Mouse (Mus musculus): ENCODE data around the gene Nhp2.

Nhp2 gene

DNA sequence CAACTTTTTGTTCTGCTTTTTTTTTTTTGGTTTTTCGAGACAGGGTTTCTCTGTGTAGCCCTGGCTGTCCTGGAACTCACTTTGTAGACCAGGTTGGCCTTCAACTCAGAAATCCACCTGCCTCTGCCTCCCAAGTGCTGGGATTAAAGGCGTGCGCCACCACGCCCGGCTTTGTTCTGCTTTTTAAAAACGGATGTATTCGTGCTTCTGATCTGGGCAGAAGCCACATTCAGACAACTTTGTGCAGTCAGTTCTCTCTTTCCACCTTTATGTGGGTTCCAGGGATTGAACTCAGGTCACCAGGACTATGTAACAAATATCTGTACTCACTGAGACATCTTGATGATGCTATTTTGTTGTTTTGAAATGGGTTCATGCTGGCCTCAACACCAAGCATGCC, 13.7 kb downstream of the Nhp2 start:
- DNase-seq (ENCODE audit: low read depth in 2 of 2, low spot score in 2 of 2): peak in 1 of 2 experiments; percentile 28

DNA sequence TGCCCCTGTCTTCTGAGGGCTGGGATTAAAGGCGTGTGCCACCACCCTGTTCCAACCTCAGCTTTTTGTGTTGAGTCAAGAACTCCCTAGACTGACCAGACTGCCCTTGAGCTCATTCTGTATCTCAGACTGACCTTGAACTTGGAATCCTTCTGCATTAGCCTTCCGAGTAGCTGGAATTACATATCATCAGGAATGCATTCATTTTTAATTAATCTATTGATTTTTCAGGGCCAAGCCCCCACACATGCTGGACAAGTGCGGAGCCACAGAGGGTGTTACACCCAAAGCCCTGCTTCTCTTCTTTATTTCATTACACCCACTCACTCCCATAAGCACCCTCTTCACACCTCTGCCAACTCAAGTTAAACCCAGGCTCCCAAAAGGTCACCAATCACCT, 14.2 kb downstream of the Nhp2 start:
- DNase-seq (ENCODE audit: low read depth in 2 of 2, low spot score in 2 of 2): no peak

DNA sequence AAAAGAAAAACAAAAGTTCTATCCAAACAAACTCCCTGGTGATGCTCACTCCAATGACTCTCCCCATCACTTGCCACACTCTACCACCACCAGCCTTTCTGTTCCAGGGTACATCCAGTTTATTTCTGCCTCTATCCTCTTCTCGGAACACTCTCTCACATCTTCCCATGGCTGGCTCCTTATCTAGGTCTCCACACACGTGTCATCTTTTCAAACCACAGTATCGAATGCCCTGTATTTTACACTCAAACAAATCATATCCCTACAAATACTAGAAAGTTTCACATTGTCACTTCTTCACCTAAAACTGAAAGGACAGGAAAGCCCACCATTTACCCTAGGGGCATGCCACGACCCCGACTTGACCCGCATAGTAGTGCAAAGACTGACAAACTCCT, 15.6 kb downstream of the Nhp2 start:
- no peak for DNase-seq (ENCODE audit: low read depth in 2 of 2, low spot score in 2 of 2)

DNA sequence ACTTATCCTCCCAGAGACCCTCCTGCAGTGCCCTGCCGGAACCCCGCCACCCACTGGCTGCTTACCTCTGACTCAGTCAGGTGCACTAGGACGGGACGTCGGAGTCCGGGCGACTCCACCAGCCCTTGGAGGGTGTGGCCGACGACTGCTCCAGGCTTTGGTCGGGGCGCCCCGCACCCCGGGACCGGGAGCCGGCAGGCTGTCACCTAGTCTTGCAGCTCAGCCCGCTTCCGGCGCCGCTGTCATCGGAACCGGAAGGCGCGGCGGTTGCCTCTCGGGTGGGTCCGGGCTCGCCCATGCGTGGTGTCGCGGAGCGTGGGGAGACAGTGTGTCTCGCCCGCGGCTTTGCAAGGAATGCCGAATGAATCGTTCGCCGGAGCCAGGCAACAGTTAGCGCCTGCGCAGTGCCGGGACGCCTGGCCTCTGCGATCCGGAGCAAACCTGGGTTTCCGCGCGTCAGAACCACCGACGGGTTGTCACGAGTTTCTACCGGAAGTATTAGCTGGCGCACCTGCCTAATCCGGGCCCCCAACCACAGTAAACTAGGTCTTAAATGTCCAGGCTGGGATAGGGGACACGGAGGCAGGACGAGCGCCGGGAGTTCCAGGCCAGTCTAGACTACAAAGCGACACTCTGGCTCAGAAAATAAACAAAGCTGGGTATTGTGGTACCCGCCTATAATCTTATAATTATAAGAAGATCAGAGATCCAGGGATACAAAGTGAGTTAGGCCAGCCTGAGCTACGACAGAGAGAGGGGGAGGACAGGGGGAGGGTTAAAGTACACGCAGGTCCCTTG, 16.2 kb downstream of the Nhp2 start, which contains the start of gene Rmnd5b:
Rmnd5b (minus strand) TSS at position 372 of the 798 bp plus-strand sequence.
- DNase-seq (ENCODE audit: low read depth in 2 of 2, low spot score in 2 of 2): peak; percentile 86

DNA sequence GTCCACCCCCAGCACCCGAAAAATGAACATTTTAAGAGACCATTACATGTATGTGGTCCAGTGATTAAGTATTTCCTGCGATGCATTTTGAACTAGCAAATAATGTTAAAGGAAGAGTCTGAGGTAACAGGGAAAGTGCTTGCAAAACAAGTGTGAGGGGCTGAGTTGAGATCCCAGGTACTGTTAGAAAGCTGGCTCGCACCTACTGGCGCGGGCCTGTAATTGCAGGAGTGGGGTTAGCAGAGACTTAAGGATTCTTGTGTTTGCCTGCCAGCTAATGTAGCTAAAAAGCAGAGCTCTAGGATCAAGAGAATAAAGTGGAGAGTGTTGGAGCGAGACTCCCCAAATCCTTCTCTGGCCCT, 16.8 kb downstream of the Nhp2 start:
- DNase-seq (ENCODE audit: low read depth in 2 of 2, low spot score in 2 of 2): peak; percentile 64 to 73

DNA sequence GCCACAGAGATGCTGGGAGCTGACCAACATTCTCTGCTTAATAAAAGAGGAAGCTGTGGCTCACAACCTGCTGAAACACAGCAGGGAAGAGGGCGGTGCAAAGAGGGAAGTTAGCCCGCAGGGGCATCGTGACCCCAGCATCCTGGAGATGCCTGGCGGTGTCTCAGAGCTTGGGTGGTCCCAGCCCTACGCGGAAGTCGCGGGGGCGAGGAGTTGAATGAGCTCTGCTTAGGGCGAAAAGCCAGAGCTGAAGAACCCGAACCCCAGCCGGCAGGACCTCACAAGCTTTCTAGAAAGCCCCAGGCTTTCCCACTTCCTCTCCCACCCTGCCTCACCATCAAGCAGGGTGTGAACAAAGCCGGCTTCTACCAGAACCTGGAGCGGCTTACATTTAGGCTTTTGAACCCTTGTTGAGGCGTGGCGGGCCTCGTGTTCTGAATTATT, 18.5 kb downstream of the Nhp2 start:
- peak; percentile 51 to 56 for DNase-seq (ENCODE audit: low read depth in 2 of 2, low spot score in 2 of 2)

DNA sequence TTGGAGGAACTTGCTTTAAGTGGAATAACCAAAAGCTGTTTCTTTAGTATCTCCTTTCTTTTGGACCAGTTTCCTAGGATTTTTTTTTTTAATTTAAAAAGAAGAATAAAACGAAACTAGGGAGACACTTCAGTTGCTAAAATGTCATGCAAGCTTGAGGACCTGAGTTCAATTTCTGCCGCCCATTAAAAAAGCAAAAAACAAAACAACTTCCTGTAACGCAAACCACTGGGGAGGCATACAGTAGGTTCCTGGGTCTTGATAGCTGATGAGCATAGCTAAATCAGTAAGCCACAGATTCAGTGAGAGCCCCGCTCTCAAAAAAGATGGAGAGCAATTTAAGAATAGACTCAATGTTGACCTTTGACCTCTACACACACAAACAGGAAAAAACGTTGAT, 19.0 kb downstream of the Nhp2 start:
- no peak for DNase-seq (ENCODE audit: low read depth in 2 of 2, low spot score in 2 of 2)

DNA sequence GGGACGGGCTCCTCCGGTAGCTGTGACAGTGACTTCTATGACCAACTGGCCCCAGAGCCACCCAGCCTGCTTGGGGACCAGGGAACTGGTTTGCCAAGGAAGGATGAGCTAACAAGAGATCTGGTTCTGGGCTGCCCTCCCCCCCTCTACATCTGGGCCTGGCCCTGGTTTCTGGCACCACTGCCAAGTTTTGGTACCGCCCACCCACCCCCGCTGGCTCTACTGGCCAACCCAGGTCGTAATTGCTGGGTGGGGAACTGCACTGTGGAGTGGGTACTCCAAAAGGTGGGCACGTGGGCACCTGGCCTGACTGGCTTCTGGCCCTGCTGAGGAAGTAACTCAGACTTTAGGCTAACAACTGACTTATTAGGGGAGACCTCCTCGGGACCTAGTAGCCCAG, 21.2 kb downstream of the Nhp2 start:
- no peak for DNase-seq (ENCODE audit: low read depth in 2 of 2, low spot score in 2 of 2)

DNA sequence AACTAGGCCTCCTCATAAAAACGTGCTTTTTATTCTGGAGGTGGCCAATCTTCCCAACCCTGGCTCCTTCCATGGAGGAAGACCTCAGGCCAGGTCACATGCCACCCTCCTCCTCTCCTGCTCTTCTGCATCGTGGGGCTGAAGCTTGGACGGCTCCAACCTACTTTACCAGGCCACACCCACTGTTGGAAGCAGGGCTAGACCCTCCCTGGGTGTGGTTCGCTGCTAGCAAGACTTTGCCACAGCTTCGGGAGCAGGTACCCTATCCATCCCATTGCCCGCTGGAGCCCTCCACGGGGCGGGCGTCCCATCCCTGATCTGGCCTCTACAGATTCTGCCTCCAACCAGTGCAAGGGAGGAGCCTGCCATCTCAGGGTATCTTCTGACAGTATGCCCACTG, 23.7 kb downstream of the Nhp2 start:
- DNase-seq (ENCODE audit: low read depth in 2 of 2, low spot score in 2 of 2): no peak

DNA sequence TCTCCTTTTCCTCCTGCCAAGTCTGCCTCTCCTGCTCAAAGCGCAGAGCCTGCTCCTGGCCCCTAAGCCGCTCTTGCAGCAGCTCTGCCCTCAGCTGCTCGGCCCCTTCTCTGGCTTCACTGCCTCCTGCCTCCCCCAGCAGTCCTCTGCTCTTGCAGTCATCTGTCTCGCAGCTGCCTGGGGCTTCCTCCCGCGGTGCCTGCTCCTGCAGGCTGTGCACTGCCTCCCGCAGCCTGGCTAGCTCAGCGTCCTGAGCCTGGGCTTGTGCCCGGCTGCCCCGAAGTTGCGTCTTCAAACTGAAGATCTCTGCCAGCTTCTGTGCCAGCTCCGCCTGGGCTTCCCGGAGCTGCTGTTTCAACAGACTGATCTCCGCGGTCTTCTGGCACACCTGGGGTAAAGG, 24.2 kb downstream of the Nhp2 start:
- DNase-seq (ENCODE audit: low read depth in 2 of 2, low spot score in 2 of 2): no peak

DNA sequence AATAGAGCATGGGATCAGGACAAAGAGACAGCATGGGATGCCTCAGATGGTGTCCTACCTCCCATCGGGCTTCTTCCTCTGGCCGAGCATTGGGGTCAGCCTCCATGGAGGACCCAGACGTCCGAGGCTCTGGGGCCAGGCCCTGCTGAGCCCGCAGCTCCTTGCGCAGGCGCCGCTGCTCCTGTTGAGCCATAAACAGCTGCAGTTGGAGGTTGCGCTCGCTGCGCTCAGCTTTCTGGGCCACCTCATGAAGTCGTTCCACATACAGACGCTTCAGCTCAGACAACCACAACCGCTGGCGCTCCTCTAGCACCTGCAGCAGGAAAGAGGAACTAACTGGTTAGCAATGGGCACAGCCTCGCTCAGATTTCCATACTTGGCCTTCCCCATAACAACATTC, 24.7 kb downstream of the Nhp2 start:
- peak in 1 of 2 experiments; percentile 27 for DNase-seq (ENCODE audit: low read depth in 2 of 2, low spot score in 2 of 2)

DNA sequence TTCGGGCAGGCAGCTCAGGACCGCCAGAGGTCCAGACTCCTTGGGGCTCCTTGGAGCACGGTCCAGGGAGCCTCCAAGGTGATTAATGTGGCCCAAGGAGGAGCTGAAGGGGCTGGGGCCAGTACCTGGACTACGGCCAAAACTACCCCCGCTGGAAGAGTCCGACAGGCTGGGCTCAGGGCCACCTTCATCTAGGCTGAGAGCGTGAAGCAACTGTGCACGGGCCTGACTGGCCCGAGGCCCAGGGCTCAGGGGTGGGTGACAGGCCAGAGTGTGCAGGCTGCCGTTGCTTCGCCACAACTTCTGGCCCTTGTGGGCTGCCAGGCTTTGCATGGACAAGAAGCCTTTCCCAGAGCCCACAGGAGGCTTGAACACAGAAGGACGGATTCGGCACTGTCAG, 25.8 kb downstream of the Nhp2 start:
- DNase-seq (ENCODE audit: low read depth in 2 of 2, low spot score in 2 of 2): no peak

DNA sequence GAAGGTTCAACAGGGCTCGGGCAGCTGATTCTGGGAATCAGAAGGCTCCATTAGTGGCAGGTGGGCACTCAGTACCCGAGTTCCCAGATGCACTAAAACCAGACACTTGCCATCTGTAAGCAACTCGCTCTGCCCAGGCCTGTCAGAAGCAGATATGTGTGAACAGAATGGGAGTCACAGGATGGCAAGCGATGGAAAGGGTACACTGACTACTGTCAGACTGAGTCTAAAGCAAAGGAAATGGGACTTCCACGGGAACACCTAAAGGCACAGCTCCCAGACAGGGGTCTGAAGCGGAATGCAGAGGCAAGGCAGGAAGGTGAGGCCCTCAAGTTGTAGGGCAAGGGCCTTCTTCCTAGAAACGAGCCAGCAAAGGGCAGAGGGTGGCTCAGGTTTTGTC, 26.7 kb downstream of the Nhp2 start:
- DNase-seq (ENCODE audit: low read depth in 2 of 2, low spot score in 2 of 2): no peak

DNA sequence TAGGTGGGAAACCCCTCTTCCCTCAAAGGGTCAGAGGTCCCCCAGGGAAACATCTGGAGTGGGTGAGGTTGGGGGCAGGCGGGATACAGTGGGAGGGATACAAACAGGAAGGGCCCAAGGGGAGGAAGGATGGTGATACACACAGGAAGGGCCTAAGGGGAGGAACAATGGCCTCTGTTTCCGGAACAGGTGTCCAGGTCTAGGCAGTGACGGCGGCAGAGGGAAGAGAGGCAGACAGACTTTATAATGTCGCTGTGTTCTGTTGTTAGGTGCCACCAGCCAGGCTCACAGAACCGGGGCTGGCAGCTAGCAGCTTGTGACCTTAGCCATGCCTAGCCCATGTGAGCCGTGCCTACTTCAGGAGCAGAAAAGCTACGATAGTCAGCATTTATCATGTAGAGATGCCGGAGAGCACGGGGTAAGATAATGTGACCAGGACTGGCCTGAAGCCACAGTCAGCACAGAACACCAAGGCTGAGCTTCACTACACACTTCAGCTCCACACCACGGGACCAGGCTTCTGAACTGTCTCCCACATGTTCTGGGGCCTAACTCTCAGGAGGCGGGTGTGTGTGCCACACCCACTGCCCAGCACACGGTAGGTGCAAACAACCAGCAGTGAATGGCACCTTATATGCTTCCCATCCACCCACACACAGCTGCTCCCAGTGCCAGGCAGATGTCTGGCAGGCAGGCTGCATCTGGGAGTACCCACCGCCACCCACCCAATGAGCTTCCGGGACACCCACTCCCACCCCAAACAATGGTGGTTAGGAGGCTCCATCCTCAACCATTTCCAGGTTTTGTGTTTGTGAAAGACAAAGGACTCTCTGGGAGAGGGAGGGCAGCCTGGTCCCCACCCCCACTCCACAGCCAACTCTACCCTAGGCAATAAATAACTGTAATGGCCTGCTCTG, 27.5 kb downstream of the Nhp2 start:
- no peak for DNase-seq (ENCODE audit: low read depth in 2 of 2, low spot score in 2 of 2)

DNA sequence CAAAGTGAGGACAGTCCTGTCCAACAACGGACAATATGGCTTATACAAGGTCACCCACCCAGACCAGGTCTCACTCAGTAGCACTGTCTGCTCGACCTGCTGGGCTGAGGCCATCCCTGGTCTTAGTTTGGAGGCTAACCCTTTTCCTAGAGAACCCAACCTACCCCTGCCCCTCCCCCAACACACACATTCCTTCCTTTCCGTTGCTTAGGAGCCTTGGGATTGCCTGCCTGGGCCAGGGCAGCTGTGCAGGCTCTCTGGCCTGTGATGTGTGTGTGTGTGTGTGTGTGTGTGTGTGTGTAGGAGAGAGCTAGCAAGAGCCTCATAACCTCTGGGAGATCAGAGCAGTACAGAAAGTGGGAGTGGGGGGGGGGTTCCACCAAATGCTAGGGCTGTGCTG, 29.0 kb downstream of the Nhp2 start:
- DNase-seq (ENCODE audit: low read depth in 2 of 2, low spot score in 2 of 2): no peak

DNA sequence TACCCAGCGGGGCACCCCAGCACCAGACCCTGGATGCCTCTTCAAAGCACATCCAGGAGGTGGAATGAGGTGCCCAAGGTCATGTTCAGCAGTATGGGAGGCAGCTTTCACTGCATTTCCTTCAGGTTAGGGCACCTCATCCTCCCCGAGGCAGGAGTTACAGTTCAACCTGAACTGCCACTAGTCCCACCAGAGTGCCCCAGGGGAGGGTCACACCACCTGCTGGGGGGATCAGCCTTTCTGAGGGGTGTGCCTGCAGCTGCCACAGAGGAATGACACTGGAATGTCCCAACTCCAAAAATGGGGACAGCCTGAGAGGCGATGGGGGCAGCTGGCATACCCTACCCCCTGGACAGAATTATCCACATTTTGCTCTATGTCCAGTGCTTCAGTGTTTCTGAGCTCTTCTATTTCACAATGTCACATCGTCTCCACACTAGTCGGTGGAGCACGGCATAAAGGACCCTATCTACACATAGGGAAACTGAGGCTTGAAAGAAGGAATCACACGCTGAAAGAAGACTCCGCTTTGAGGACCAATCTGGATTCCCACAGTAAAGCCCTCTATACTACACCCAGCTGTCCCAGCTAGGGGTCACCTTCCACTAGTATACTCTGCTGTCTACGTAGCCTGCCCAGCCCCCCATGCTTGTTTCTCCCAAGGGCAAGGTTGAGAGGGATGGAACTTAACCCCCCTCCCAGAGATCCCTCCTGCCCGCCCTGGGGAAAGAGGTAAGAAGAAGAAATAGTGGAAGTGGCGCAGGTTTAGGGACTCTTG, 29.8 kb downstream of the Nhp2 start:
- no peak for DNase-seq (ENCODE audit: low read depth in 2 of 2, low spot score in 2 of 2)

DNA sequence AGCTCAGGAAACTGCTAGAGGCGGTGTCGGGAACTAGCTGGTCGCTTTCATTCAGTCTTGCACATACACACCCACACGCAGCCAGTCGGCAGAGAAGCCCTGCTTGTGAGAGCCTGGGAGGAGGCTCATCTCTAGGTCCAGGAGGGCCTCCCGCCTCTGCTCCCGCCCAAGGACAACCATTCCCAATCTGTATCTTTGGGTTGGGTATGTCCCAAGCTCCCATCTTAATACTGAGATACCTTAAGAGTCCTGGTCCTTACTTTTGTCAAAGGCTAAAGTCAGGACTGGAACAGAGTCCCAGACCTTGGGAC, 30.3 kb downstream of the Nhp2 start:
- no peak for DNase-seq (ENCODE audit: low read depth in 2 of 2, low spot score in 2 of 2)

DNA sequence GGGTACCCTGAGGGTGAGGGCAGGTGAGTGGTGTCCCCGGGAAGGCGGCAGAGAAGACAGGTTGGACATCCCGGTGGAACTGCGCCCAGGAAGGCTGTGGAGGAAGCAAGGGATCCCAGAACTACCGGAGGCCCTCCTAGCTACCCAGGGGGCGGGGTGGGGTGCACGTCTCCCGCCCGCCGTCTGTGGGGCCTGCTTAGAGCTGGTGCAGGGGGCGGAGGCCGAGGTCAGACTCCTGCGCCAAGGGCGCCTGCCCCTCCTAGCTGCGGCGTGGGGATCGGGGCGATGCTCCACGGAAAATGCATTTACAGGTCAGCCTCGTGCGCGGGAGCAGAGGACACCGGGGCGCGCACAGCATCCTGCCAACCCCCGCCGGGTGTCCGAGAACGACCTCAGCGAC, 30.7 kb downstream of the Nhp2 start:
- DNase-seq (ENCODE audit: low read depth in 2 of 2, low spot score in 2 of 2): peak in 1 of 2 experiments; percentile 25

DNA sequence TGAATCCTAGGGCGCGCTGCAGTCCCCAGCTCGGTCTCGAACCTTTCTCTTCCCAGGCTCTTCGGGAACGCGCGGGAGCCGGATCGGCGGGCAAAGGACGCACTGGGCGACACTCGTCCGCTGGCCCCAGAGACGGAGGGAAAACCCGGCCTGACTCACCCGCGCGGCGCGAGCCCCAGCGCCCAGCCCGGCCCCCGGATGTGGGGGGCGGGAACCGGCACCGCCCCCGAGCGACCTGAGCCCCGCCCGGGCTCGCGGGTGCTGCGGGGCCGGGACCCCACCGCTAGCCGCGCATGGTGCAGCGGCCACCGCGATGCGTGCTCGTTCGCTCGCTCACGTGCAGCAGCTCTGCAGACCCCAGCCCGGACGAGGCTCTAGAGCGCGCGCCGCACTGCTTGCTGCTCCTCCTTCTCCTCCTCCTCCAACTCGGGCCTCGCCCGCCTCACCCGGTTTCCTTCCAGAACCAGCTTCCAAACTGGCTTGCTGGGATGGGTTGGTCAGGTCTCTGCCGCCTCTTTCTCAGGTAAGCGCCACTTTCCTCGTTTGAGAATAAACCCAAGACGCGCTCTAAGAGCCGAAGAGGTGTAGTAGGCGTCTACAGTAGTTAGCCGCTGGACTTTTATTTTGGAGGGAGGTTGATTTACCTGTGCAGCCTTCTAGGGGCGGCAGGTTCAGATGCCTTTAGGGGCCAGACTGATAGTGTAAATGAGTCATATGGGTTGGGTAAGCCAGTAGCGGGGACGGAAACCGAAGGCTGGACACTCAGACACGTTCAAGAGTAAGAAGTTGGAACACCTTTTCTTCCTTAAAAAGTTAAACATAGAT, 31.4 kb downstream of the Nhp2 start, which contains the start of the genes N4bp3 and D930048N14Rik:
N4bp3 (minus strand) TSS at position 152 of the 825 bp plus-strand sequence.
D930048N14Rik (plus strand) TSS at position 264 of the 825 bp plus-strand sequence.
- peak; percentile 59 to 63 for DNase-seq (ENCODE audit: low read depth in 2 of 2, low spot score in 2 of 2)

DNA sequence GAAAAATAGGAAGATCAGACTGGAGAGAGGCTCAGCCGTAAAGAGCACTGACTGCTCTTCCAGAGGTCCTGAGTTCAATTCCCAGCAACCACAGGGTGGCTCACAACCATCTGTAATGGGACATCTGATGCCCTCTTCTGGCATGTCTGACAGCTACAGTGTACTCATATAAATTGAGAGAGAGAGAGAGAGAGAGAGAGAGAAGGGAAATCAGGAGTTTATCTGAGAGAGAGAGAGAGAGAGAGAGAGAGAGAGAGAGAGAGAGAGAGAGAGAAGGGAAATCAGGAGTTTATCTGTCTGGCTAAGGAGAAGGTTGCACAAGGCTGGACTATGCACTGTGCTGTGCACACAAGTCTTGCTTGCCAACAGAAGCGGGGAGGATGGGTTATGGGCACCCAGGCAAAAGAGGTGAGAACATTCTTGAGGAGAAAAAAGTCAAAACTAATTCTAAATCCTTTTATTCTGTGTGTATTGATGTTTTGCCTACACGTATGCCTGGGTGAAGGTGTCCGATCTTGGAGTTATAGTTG, 33.4 kb downstream of the Nhp2 start:
- no peak for DNase-seq (ENCODE audit: low read depth in 2 of 2, low spot score in 2 of 2)

Measured in CD8-positive naive resting alpha-beta T cell, adult 2 months (primary cell).